Mouse (Mus musculus): ENCODE measurements around the gene Mybph. TPM values are rescaled to one million over a fixed set of nuclear protein-coding genes. Genes with fewer than 3 reads are reported as not detected.

Mybph gene
- total RNA-seq, 2 experiments from 2014 or later, result 547 to 589 TPM

GRCm38 (mm10) chr1:134205296-134206018 lies 12.2 kb downstream of the Mybph start:
- intact Hi-C loops (cut with DNase I), result loop anchor here (2.0 to 5.0 kb wide), 3 partner anchors 37 to 117 kb away; no protein-coding TSS in a partner anchor

GRCm38 (mm10) chr1:134206085-134206484 lies 12.8 kb downstream of the Mybph start:
- intact Hi-C loops (cut with DNase I), result loop anchor here (2.0 to 5.0 kb wide), 3 partner anchors 37 to 116 kb away; no protein-coding TSS in a partner anchor
- DNase-seq, result no peak

More at GRCm38 (mm10) chr1:134205296-134206018, 12.2 kb downstream of the Mybph start:
- no peak for DNase-seq

- intact Hi-C loops (cut with DNase I), result no loop called here
- DNase-seq, result no peak
These were observed 17.0 kb downstream of the Mybph start for GRCm38 (mm10) chr1:134210179-134210755.

- no peak for DNase-seq
- intact Hi-C loops (cut with DNase I), result no loop called here
These were observed 17.8 kb downstream of the Mybph start for GRCm38 (mm10) chr1:134211043-134211442.

GRCm38 (mm10) chr1:134211631-134212030 lies 18.4 kb downstream of the Mybph start:
- intact Hi-C loops (cut with DNase I), result no loop called here
- DNase-seq, result no peak

- no peak for DNase-seq
- intact Hi-C loops (cut with DNase I), result no loop called here
These were observed 19.1 kb downstream of the Mybph start for GRCm38 (mm10) chr1:134212351-134212750.

GRCm38 (mm10) chr1:134213405-134213804 lies 20.2 kb downstream of the Mybph start:
- no peak for DNase-seq
- intact Hi-C loops (cut with DNase I), result no loop called here

GRCm38 (mm10) chr1:134215059-134215458 lies 21.8 kb downstream of the Mybph start:
- no peak for DNase-seq
- intact Hi-C loops (cut with DNase I), result no loop called here

GRCm38 (mm10) chr1:134215751-134216628 lies 22.7 kb downstream of the Mybph start:
- DNase-seq, result no peak
- intact Hi-C loops (cut with DNase I), result no loop called here

- DNase-seq, result no peak
- intact Hi-C loops (cut with DNase I), result no loop called here
These were observed 23.4 kb downstream of the Mybph start for GRCm38 (mm10) chr1:134216629-134216971.

- intact Hi-C loops (cut with DNase I), result no loop called here
- DNase-seq, result no peak
These were observed 23.8 kb downstream of the Mybph start for GRCm38 (mm10) chr1:134217028-134217481.

GRCm38 (mm10) chr1:134217942-134218341 lies 24.7 kb downstream of the Mybph start:
- no peak for DNase-seq
- intact Hi-C loops (cut with DNase I), result no loop called here

GRCm38 (mm10) chr1:134219608-134220007 lies 26.4 kb downstream of the Mybph start:
- intact Hi-C loops (cut with DNase I), result no loop called here
- no peak for DNase-seq

GRCm38 (mm10) chr1:134221172-134221571 lies 27.9 kb downstream of the Mybph start:
- no peak for DNase-seq
- intact Hi-C loops (cut with DNase I), result no loop called here

GRCm38 (mm10) chr1:134222122-134223055 lies 29.1 kb downstream of the Mybph start:
- no peak for DNase-seq
- intact Hi-C loops (cut with DNase I), result no loop called here

- intact Hi-C loops (cut with DNase I), result no loop called here
- no peak for DNase-seq
These were observed 31.5 kb downstream of the Mybph start for GRCm38 (mm10) chr1:134224649-134225227.

- intact Hi-C loops (cut with DNase I), result no loop called here
- no peak for DNase-seq
These were observed 32.1 kb downstream of the Mybph start for GRCm38 (mm10) chr1:134225375-134225774.

- intact Hi-C loops (cut with DNase I), result no loop called here
- DNase-seq, result no peak
These were observed 33.5 kb downstream of the Mybph start for GRCm38 (mm10) chr1:134226739-134227138.

GRCm38 (mm10) chr1:134229806-134230575 lies 36.7 kb downstream of the Mybph start:
- no peak for DNase-seq
- intact Hi-C loops (cut with DNase I), result no loop called here
